Mouse (Mus musculus) heart, adult 2 months (tissue): ENCODE data around the gene Ldb1. TPM values are rescaled to one million over a fixed set of nuclear protein-coding genes. Genes with fewer than 3 reads are reported as not detected.
A peak's percentile ranks its signal among the peaks of the same experiment; 100 is the strongest.
"Not testable (repeated sequence)": the region's sequence is repeated elsewhere in the genome, so short reads cannot be mapped to it uniquely, and the experiment has no call there.

Experiments used
- DNase-seq, 2 experiments: peaks; one replicate each; pipeline ENCODE4 v3.0.0; 2021
- H3K27ac ChIP-seq: fragments of 200-600 bp; 2 replicates; pipeline ENCODE4 v1.8.1; 2022
- H3K27me3 ChIP-seq: fragments of 200-500 bp; 2 replicates; pipeline ENCODE4 v1.6.1; 2012; ENCODE audit warnings: mild to moderate bottlenecking, low read length, inconsistent platforms, mixed read lengths; ENCODE audit not compliant: control insufficient read depth, insufficient read depth
- H3K36me3 ChIP-seq: fragments of 200-500 bp; 2 replicates; pipeline ENCODE4 v1.6.1; 2012; ENCODE audit warnings: low read length, inconsistent platforms; ENCODE audit not compliant: control insufficient read depth, insufficient read depth
- H3K4me1 ChIP-seq: fragments of 200-500 bp; 2 replicates; pipeline ENCODE4 v1.6.1; 2011; ENCODE audit warnings: low read length; ENCODE audit not compliant: control insufficient read depth, insufficient read depth
- H3K4me3 ChIP-seq: fragments of 200-600 bp; 2 replicates; pipeline ENCODE4 v1.8.1; 2022
- H3K79me2 ChIP-seq: fragments of 200-500 bp; replicated peaks from 2 replicates; pipeline ENCODE4 v1.6.1; 2012; ENCODE audit warnings: mild to moderate bottlenecking, inconsistent platforms, low read length, moderate library complexity, mixed read lengths; ENCODE audit not compliant: control insufficient read depth, insufficient read depth
- H3K9ac ChIP-seq: fragments of 200-500 bp; 2 replicates; pipeline ENCODE4 v1.6.1; 2012; ENCODE audit warnings: low read depth, mild to moderate bottlenecking, control low read depth, inconsistent platforms, low read length, mixed read lengths
- CTCF ChIP-seq: fragments of 200-600 bp; IDR thresholded peaks from 2 replicates; pipeline ENCODE4 v1.8.1; 2022; ENCODE audit warnings: antibody characterized with exemption, mild to moderate bottlenecking, moderate library complexity
- EP300 ChIP-seq: fragments of 200-500 bp; IDR thresholded peaks from 2 replicates; pipeline ENCODE4 v1.6.1; 2011; ENCODE audit warnings: low read depth, low read length, control low read depth; ENCODE audit not compliant: insufficient read depth
- POLR2A ChIP-seq: fragments of 200-500 bp; IDR thresholded peaks from 2 replicates; pipeline ENCODE4 v1.6.1; 2011; ENCODE audit warnings: mild to moderate bottlenecking, low read depth, low read length, control low read depth; ENCODE audit not compliant: insufficient read depth
- WGBS: fragments of 180-500 bp; shearing (Covaris S2); methylation state at CpG from one replicate; pipeline ENCODE4 v1.1.7; 2018; 5-methylcytosine and 5-hydroxymethylcytosine counted together
- intact Hi-C: fragments of 180-260 bp; cut with DNase I; formaldehyde crosslinking; loops from one replicate; pipeline ENCODE4 v1.15.1; 2025
- polyA plus RNA-seq: library from polyadenylated mRNA; depleted of rRNA; stranded (reverse); fragments of >200 nt; gene quantifications from 2 replicates; pipeline ENCODE4 v1.2.3, GENCODE M21; 2012
- total RNA-seq, 2 experiments: library from RNA; stranded (reverse); gene quantifications; 2 replicates each; pipeline ENCODE4 v1.2.3; 2021

The Ldb1 gene
- total and polyA plus RNA-seq, 3 experiments: 39.2 to 94.1 (median 46.3) TPM

DNA sequence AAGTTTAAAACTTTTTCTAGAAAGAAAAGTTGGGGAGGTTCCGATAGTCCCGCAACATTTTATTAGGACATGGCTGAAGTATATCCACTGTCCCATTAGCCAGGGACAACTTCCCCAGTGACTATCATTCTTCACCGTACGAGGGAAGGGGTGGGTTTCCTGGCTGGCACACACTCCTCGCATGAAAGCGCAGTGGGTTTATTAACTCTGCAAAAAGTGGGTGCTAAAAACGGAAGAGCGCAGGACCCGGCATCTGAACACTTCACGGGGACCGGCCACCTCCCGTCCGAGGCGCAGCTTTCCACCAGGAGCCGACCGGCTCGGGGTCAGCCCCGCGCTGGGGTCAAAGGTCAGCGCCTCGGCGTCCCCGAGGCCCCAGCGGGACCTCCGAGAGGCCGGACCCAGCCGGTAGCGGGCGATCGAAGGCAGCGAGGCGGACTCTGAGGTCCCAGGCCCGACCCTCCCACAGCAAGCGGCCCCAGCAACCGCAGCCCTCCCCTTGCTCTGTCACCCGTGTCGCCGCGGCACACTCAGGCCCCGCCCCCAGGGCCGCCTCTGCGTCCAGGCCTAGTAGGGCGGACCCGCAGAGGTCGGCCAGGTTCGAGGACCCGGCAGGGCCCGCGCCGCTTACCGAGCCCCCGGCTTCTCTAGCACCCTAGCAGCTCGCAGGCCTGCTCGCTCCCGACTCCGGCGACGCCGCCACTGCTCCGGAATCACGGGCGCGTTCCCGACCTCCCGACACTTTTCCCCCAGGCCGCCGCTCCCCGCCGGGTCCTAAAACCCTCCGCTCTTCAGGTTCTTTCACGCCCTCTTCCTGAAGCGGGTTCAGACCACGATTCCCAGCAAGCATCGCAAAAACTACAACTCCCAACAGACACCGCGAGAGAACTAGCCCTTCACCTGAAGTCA is 47.0 kb downstream of the Ldb1 start, which contains the start of gene Armh3:
Gene Armh3 (minus strand): TSS at position 704 of the 909 bp plus-strand sequence.
- peak; percentile 62 for TF ChIP-seq POLR2A
- TF ChIP-seq EP300: no peak
- 0 out of 2 replicates have a peak, but pooled peaks have one; percentile 14 for TF ChIP-seq CTCF
- DNase-seq: peak; percentile 93 to 95
- WGBS: under 1% methylated on average over 75 of the region's 76 CpGs
- Histone ChIP-seq H3K4me1 (peaks cover 2% of the 10 kb centered on the region), H3K27me3 (no peaks in the 10 kb centered on the region), H3K27ac (peak within 1 kb of the TSS; percentile 90), H3K79me2 (no peaks in the 10 kb centered on the region), H3K9ac (peak within 1 kb of the TSS; percentile 95), H3K4me3 (peak within 1 kb of the TSS; percentile 82), H3K36me3 (no peaks in the 10 kb centered on the region)
- intact Hi-C loops: no loop called here

DNA sequence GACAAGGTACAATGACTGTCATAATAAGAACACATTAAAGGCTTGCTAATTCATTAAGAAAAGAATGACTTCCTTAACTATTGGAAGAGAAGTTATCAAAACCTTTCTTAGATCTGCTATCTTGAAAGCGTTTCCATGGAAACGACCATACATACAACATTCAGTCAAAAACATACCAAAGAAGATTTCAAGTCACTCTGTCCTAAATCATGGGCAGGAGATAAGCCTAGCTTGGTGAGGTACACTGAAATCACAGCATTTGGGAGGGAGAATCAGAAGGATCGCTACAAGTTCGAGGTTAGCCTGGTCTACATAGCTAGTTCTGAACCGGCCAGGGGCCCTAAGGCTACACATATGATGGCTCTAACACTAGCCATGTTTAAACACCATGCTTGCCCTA is 47.6 kb downstream of the Ldb1 start:
- H3K79me2 ChIP-seq: no peaks in the 10 kb centered on the region
- H3K27me3 ChIP-seq: no peaks in the 10 kb centered on the region
- intact Hi-C loops: no loop called here
- no peaks in the 10 kb centered on the region for H3K36me3 ChIP-seq
- no peak for DNase-seq
- peak overlapping the region; percentile 90 for H3K27ac ChIP-seq
- peak overlapping the region; percentile 95; the same call in 1 of the 2 replicates for H3K9ac ChIP-seq
- peak overlapping the region; percentile 82 for H3K4me3 ChIP-seq
- H3K4me1 ChIP-seq: peaks cover 2% of the 10 kb centered on the region
- TF ChIP-seq EP300: no peak
- TF ChIP-seq POLR2A: no peak
- TF ChIP-seq CTCF: no peak
- WGBS: 47% methylated on average over 5 of the region's 5 CpGs

- Histone ChIP-seq H3K79me2 (peaks cover 4% of the 10 kb centered on the region), H3K27me3 (no peaks in the 10 kb centered on the region), H3K36me3 (no peaks in the 10 kb centered on the region), H3K4me3 (no peak overlapping the region), H3K9ac (no peak overlapping the region), H3K27ac (no peak overlapping the region), H3K4me1 (peaks cover 2% of the 10 kb centered on the region)
- DNase-seq: no peak
- intact Hi-C loops: no loop called here
- WGBS: 96% methylated on average over 13 of the region's 13 CpGs
- TF ChIP-seq CTCF (no peak), EP300 (no peak), POLR2A (no peak)
Observed at GRCm38 (mm10) chr19:45993981-45994737, 50.9 kb downstream of the Ldb1 start.

- intact Hi-C loops, H3K4me1 ChIP-seq, H3K79me2 ChIP-seq, H3K36me3 ChIP-seq, H3K4me3 ChIP-seq, H3K9ac ChIP-seq, H3K27ac ChIP-seq, H3K27me3 ChIP-seq, DNase-seq: not testable (repeated sequence)
- WGBS: 87% methylated on average over 6 of the region's 6 CpGs
Observed at GRCm38 (mm10) chr19:45993441-45993840, 51.6 kb downstream of the Ldb1 start.

DNA sequence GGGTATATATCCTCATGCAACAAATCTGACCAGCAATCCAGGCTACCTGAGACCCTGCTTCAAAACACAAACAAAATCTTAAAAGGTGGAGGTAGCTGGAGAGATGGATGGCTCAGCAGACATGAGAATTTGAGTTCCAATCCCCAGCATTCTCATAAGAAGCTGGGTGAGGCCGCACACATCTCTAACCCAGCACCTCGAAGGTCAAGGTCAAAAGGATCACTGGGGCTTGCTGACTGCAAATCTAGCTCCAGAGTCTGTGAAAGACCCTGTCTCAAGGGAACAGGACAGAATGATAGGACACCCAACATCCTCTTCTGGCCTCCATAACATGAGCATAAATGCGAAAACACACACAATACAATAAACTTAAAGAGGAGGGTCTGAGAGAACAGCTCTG is 53.8 kb downstream of the Ldb1 start:
- TF ChIP-seq POLR2A (no peak), EP300 (no peak), CTCF (no peak)
- no peaks in the 10 kb centered on the region for H3K27me3 ChIP-seq
- no peak for DNase-seq
- H3K9ac ChIP-seq: no peak overlapping the region
- no peaks in the 10 kb centered on the region for H3K4me1 ChIP-seq
- H3K4me3 ChIP-seq: no peak overlapping the region
- H3K36me3 ChIP-seq: no peaks in the 10 kb centered on the region
- 92% methylated on average over 3 of the region's 3 CpGs for WGBS
- intact Hi-C loops: no loop called here
- H3K27ac ChIP-seq: no peak overlapping the region
- peaks cover 4% of the 10 kb centered on the region for H3K79me2 ChIP-seq

DNA sequence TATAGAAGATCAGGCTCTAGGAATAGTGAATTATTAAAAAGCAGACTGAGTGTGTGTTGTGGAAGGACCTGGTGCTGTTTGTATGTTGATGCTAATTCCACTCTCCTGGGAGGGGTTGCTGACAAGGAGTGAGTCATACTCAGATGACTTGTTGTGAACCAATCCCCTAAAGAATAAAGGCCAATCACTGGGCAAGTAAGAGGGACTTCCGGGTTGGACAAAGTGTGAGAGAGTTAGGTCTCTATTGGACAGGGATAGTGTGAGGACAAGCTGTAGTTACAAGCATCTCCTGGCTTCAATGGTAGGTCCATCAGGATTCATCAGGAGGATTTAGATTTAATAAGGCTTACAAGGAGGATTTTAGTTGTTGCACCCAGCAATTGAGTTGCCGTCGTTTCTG is 56.8 kb downstream of the Ldb1 start:
- TF ChIP-seq EP300: no peak
- TF ChIP-seq CTCF: no peak
- TF ChIP-seq POLR2A: no peak
- 81% methylated on average over 3 of the region's 3 CpGs for WGBS
- intact Hi-C loops: no loop called here

More for the DNA sequence above, 56.8 kb downstream of the Ldb1 start:
- Histone ChIP-seq H3K27me3 (no peaks in the 10 kb centered on the region), H3K9ac (no peak overlapping the region), H3K79me2 (peaks cover 5% of the 10 kb centered on the region), H3K36me3 (no peaks in the 10 kb centered on the region), H3K4me3 (no peak overlapping the region), H3K27ac (no peak overlapping the region), H3K4me1 (no peaks in the 10 kb centered on the region; the same call in 1 of the 2 replicates)
- DNase-seq: no peak
